ENCODE assay signal across 8 mouse cellular contexts in the genomic region with DNA sequence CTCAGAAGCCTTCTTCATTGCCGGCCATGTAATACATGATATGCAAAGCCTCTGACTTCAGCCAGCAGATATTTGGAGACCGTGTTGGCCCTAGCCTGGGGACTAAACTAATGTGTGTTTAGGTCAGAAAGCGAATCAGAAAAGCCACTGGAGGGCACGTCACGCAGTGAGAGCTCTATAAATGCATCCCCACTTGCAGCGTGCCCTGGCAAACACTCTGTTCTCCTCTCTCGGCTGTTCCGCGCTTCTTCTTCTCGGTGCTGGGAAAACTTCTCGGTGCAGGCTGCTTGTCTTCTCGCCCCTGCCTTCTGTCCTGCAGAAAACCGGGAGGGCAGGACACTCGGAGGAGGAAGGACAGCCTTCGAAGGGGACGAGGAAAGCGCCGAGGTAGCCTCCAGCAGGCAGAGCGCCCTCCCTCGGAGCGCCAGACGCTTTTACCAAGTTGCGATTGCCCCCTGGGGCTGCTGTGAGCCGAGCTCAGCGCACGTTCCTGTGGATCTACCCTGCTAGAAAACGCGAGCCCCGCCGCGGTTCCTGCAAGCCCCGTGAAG. TPM values are rescaled to one million over a fixed set of nuclear protein-coding genes. Genes with fewer than 3 reads are reported as not detected.
DNase-seq lines count a peak whose midpoint lies in the region; ATAC-seq and TF ChIP-seq lines count a peak whose summit lies in the region.

No protein-coding gene starts in this region.

- peak overlapping the region; percentile 54 for H3K4me3 ChIP-seq in forebrain, embryonic 15.5 days
- peak overlapping the region; percentile 41 for H3K4me3 ChIP-seq in liver, embryonic 12.5 days
- no peak overlapping the region for H3K4me3 ChIP-seq in thymus, adult 2 months (ENCODE audit: control insufficient read depth, insufficient read depth, low read length)

- under 1% methylated on average over 32 of the region's 32 CpGs for WGBS in forebrain, embryonic 15.5 days
- 1% methylated on average over 32 of the region's 32 CpGs for WGBS in liver, embryonic 12.5 days (ENCODE audit: insufficient replicate concordance)
- 4% methylated on average over 32 of the region's 32 CpGs for WGBS in thymus, adult 2 months

- H3K4me1 ChIP-seq in forebrain, embryonic 15.5 days: peaks cover 39% of the 10 kb centered on the region
- no peaks in the 10 kb centered on the region for H3K4me1 ChIP-seq in liver, embryonic 12.5 days
- H3K4me1 ChIP-seq in thymus, adult 2 months (replicated peaks; ENCODE audit: control insufficient read depth, insufficient read depth, low read length): no peaks in the 10 kb centered on the region

- TF ChIP-seq POLR2A in thymus, adult 2 months (IDR thresholded peaks at IDR 0.05; ENCODE audit: control insufficient read depth, extremely low read depth, insufficient read depth, low read length, poor library complexity): no peak

- H3K9me3 ChIP-seq in forebrain, embryonic 15.5 days: no peaks in the 10 kb centered on the region
- no peaks in the 10 kb centered on the region for H3K9me3 ChIP-seq in liver, embryonic 12.5 days (replicated peaks)

- H3K9ac ChIP-seq in forebrain, embryonic 15.5 days (replicated peaks): peak overlapping the region; percentile 25
- H3K9ac ChIP-seq in liver, embryonic 12.5 days: no peak overlapping the region

- no peaks in the 10 kb centered on the region for H3K36me3 ChIP-seq in forebrain, embryonic 15.5 days
- H3K36me3 ChIP-seq in liver, embryonic 12.5 days: no peaks in the 10 kb centered on the region
- no peaks in the 10 kb centered on the region for H3K36me3 ChIP-seq in thymus, adult 2 months (ENCODE audit: control insufficient read depth, insufficient read depth, low read length)

- H3K27me3 ChIP-seq in forebrain, embryonic 15.5 days: peaks cover 70% of the 10 kb centered on the region
- H3K27me3 ChIP-seq in liver, embryonic 12.5 days (replicated peaks): peaks cover 91% of the 10 kb centered on the region
- H3K27me3 ChIP-seq in thymus, adult 2 months (ENCODE audit: control insufficient read depth, insufficient read depth, low read length): peaks cover 18% of the 10 kb centered on the region

- no peak overlapping the region for H3K27ac ChIP-seq in forebrain, embryonic 15.5 days (replicated peaks)
- no peak overlapping the region for H3K27ac ChIP-seq in liver, embryonic 12.5 days
- no peak overlapping the region for H3K27ac ChIP-seq in thymus, adult 2 months (ENCODE audit: control insufficient read depth, insufficient read depth, low read length)

- no peak for TF ChIP-seq CTCF in thymus, adult 2 months (IDR thresholded peaks at IDR 0.05; ENCODE audit: borderline replicate concordance, control insufficient read depth, extremely low read depth, insufficient read depth, low read length, poor library complexity)

- peak overlapping the region; percentile 99 for H3K4me2 ChIP-seq in forebrain, embryonic 15.5 days (replicated peaks)
- peak overlapping the region; percentile 64 for H3K4me2 ChIP-seq in liver, embryonic 12.5 days

- peak; percentile 23 to 34 for DNase-seq in gastrocnemius, postnatal 4 days (ENCODE audit: low spot score in 2 of 2)
- DNase-seq in gastrocnemius, postnatal 25 days: no peak
- DNase-seq in ES-CJ7 (ENCODE audit: low read depth, low spot score): peak; percentile 41
- peak; percentile 44 for DNase-seq in retina, postnatal 1 day
- no peak for DNase-seq in thymus, adult 2 months
- DNase-seq in thymus, postnatal 10 days (ENCODE audit: low spot score in 2 of 2): no peak

- ATAC-seq in forebrain, embryonic 15.5 days (replicated peaks): no peak
- no peak for ATAC-seq in liver, embryonic 12.5 days

RNA-seq across cellular contexts. Expression of a gene that starts 0.7 kb away (rescaled TPM):
- total RNA-seq in gastrocnemius, postnatal 4 days (2021): 1 to 10 TPM; 1.6 to 1.9 TPM
- total RNA-seq in gastrocnemius, postnatal 25 days (2021): under 1 TPM; 0.69 to 0.75 TPM
- 0.06 TPM in 1 of 2 replicates, not detected in the other for polyA plus RNA-seq in forebrain, embryonic 15.5 days (2015; fragmentation: Nextera tagmentation; extraction: Ambion mirVana)
- polyA plus RNA-seq in liver, embryonic 12.5 days (2016; fragmentation: Nextera tagmentation; extraction: Ambion mirVana): 0.04 TPM in 1 of 2 replicates, not detected in the other
- 0.15 and 0.35 TPM in 2 replicates for polyA plus RNA-seq in thymus, adult 2 months (2012; rRNA removed)

Comparison
In these comparisons a context has a peak if more than half of its experiments do, and no peak if none do; other contexts are left out.
1. DNase-seq: peak in gastrocnemius, postnatal 4 days (2 of 2), ES-CJ7 (single experiment) and retina, postnatal 1 day (single experiment); none in gastrocnemius, postnatal 25 days (single experiment), thymus, adult 2 months (single experiment) and thymus, postnatal 10 days (0 of 2).